In the genomic region with DNA sequence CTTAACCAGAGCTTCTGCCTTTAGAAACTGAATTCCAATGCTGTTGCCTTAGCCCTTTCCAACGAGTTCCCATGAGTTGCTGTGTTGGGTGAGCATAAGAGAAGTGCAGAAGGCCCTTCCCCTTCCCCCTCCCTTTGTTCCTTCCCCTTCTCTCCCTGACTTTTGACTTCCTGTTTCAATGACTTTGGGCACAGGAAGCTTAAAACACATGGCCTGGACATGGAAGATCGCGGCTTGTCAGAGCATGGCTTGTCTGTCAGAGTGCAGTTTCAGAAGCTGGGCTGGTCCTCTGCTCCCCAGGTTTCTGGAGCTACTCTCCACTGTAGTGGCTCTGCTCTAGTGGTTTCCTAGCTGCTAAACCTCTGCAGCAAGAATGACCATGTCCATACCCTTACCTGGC, we compare ENCODE assay signal across 18 mouse cellular contexts. TPM values are rescaled to one million over a fixed set of nuclear protein-coding genes. Genes with fewer than 3 reads are reported as not detected.
DNase-seq lines count a peak whose midpoint lies in the region; ATAC-seq and TF ChIP-seq lines count a peak whose summit lies in the region.
"Had no signal": no experiment of that assay in that cellular context is flagged by ENCODE, and none has a peak within 500 bp of the region (broad histone marks: within the 10 kb centered on the region; RNA-seq: fewer than 3 reads in every experiment).

No protein-coding gene starts in this region.

- TF ChIP-seq RAD21 in MEL (IDR thresholded peaks at IDR 0.05; ENCODE audit: low read depth, low read length) = no peak

- TF ChIP-seq CTCF in MEL (IDR thresholded peaks at IDR 0.05 in 2 of 3, conservative IDR thresholded peaks at IDR 0.05 in 1 of 3; ENCODE audit: control insufficient read depth in 1 of 3, insufficient read depth in 1 of 3, low read depth in 2 of 3, low read length in 3 of 3, poor library complexity in 1 of 3, severe bottlenecking in 1 of 3) = no peak
- no peak for TF ChIP-seq CTCF in bone marrow macrophage, adult 2 months (IDR thresholded peaks at IDR 0.05; ENCODE audit: low read depth, low read length)

- peak; percentile 43 for ATAC-seq in kidney, embryonic 16.5 days (ENCODE audit: low FRiP score, low TSS enrichment)
- ATAC-seq: CD4-positive, CD25-positive, alpha-beta regulatory T cell, adult 4 months; forebrain, embryonic 13.5 days; lung, postnatal 0 days had no signal

- TF ChIP-seq POLR2A in MEL (IDR thresholded peaks at IDR 0.05; ENCODE audit: control insufficient read depth in 1 of 2, insufficient read depth in 1 of 2, low read depth in 1 of 2, low read length in 2 of 2, poor library complexity in 1 of 2) = no peak
- no peak for TF ChIP-seq POLR2A in bone marrow macrophage, adult 2 months (IDR thresholded peaks at IDR 0.05; ENCODE audit: borderline replicate concordance, low read depth, low read length)

- H3K9ac ChIP-seq in kidney, embryonic 16.5 days (replicated peaks; ENCODE audit: low read length) = no peak overlapping the region
- H3K9ac ChIP-seq in MEL (ENCODE audit: control insufficient read depth, low read depth, low read length, poor library complexity, severe bottlenecking) = no peak overlapping the region
- H3K9ac ChIP-seq: forebrain, embryonic 13.5 days; limb, embryonic 12.5 days had no signal

- no peak overlapping the region for H3K4me3 ChIP-seq in kidney, embryonic 16.5 days (ENCODE audit: low read length)
- no peak overlapping the region for H3K4me3 ChIP-seq in MEL (ENCODE audit: control insufficient read depth in 1 of 2, insufficient read depth in 1 of 2, low read depth in 2 of 2, low read length in 2 of 2)
- H3K4me3 ChIP-seq in bone marrow macrophage, adult 2 months (ENCODE audit: insufficient read depth, low read length) = no peak overlapping the region
- H3K4me3 ChIP-seq in megakaryocyte, embryonic 14.5 days (replicated peaks) = peak overlapping the region; percentile 59
- H3K4me3 ChIP-seq: forebrain, embryonic 13.5 days; hindbrain, embryonic 10.5 days; limb, embryonic 12.5 days had no signal

- TF ChIP-seq EP300 in MEL (IDR thresholded peaks at IDR 0.05; ENCODE audit: low read depth in 1 of 2, low read length in 2 of 2) = no peak

- peaks cover 89% of the 10 kb centered on the region for H3K79me2 ChIP-seq in MEL (ENCODE audit: control insufficient read depth, insufficient read depth, low read length, poor library complexity)

- no peak for DNase-seq in kidney, adult 18-20 months
- peak; percentile 78 for DNase-seq in MEL (ENCODE audit: low read depth, low spot score)
- no peak for DNase-seq in layer of hippocampus, postnatal 14 days (ENCODE audit: low spot score in 2 of 2)
- DNase-seq in retina, embryonic 14.5 days (ENCODE audit: low spot score) = no peak
- no peak for DNase-seq in adrenal gland, adult 18-20 months (ENCODE audit: low spot score in 2 of 2)
- DNase-seq: adrenal gland, postnatal 36 days; cerebellum, adult 8-10 months; kidney, adult 2 months; right cerebral cortex, postnatal 14 days; spleen, adult 18-20 months had no signal

- H3K36me3 ChIP-seq in kidney, embryonic 16.5 days (ENCODE audit: insufficient read depth, low read length) = peaks cover 11% of the 10 kb centered on the region
- peaks cover 56 to 57% of the 10 kb centered on the region in 2 experiments for H3K36me3 ChIP-seq in MEL (ENCODE audit: control insufficient read depth in 1 of 2, insufficient read depth in 2 of 2, low read length in 2 of 2)
- peaks cover 71% of the 10 kb centered on the region for H3K36me3 ChIP-seq in megakaryocyte, embryonic 14.5 days (replicated peaks; ENCODE audit: low read length)

- no peaks in the 10 kb centered on the region for H3K27me3 ChIP-seq in kidney, embryonic 16.5 days (ENCODE audit: insufficient read depth, low read length)
- H3K27me3 ChIP-seq in MEL (ENCODE audit: control insufficient read depth in 1 of 2, insufficient read depth in 2 of 2, low read length in 2 of 2) = no peaks in the 10 kb centered on the region
- H3K27me3 ChIP-seq in megakaryocyte, embryonic 14.5 days (replicated peaks) = no peaks in the 10 kb centered on the region
- H3K27me3 ChIP-seq: forebrain, embryonic 13.5 days; limb, embryonic 12.5 days had no signal

- WGBS in kidney, embryonic 16.5 days = 69% methylated on average over 3 of the region's 3 CpGs

- H3K27ac ChIP-seq in kidney, embryonic 16.5 days (ENCODE audit: low read length) = no peak overlapping the region
- no peak overlapping the region for H3K27ac ChIP-seq in MEL (ENCODE audit: control insufficient read depth, low read depth, low read length)
- peak overlapping the region; percentile 76 for H3K27ac ChIP-seq in bone marrow macrophage, adult 2 months (ENCODE audit: insufficient read depth, low read depth, low read length)
- H3K27ac ChIP-seq: forebrain, embryonic 13.5 days; hindbrain, embryonic 10.5 days; limb, embryonic 12.5 days had no signal

- H3K9me3 ChIP-seq in kidney, embryonic 16.5 days (ENCODE audit: low read length) = no peaks in the 10 kb centered on the region
- no peaks in the 10 kb centered on the region for H3K9me3 ChIP-seq in MEL (replicated peaks; ENCODE audit: insufficient read depth, low read length)
- peaks cover 13% of the 10 kb centered on the region for H3K9me3 ChIP-seq in megakaryocyte, embryonic 14.5 days
- H3K9me3 ChIP-seq: forebrain, embryonic 13.5 days; limb, embryonic 12.5 days had no signal

- peaks cover 33% of the 10 kb centered on the region for H3K4me1 ChIP-seq in kidney, embryonic 16.5 days (ENCODE audit: insufficient read depth, low read length)
- peaks cover 14 to 34% of the 10 kb centered on the region in 2 experiments for H3K4me1 ChIP-seq in MEL (ENCODE audit: control insufficient read depth in 1 of 2, insufficient read depth in 2 of 2, low read length in 2 of 2)
- peaks cover 52% of the 10 kb centered on the region for H3K4me1 ChIP-seq in bone marrow macrophage, adult 2 months (ENCODE audit: control insufficient read depth, insufficient read depth, low read length)
- peaks cover 94% of the 10 kb centered on the region for H3K4me1 ChIP-seq in megakaryocyte, embryonic 14.5 days

- H3K4me2 ChIP-seq in kidney, embryonic 16.5 days (replicated peaks; ENCODE audit: low read depth, low read length) = no peak overlapping the region
- H3K4me2 ChIP-seq: forebrain, embryonic 13.5 days; limb, embryonic 12.5 days had no signal

TF ChIP-seq in MEL, 35 proteins besides CTCF, POLR2A, EP300 and RAD21 (continues in another document):
- TF ChIP-seq JUND (IDR thresholded peaks at IDR 0.05; ENCODE audit: low read depth, low read length) (no peak), CHD2 (IDR thresholded peaks at IDR 0.05; ENCODE audit: low read length) (no peak), ZMIZ1 (IDR thresholded peaks at IDR 0.05; ENCODE audit: low read depth, low read length) (no peak), ZC3H11A (IDR thresholded peaks at IDR 0.05; ENCODE audit: low read depth, low read length) (no peak), TAL1 (IDR thresholded peaks at IDR 0.05; ENCODE audit: low read length) (no peak), MAFK (IDR thresholded peaks at IDR 0.05; ENCODE audit: borderline replicate concordance, low read depth, low read length) (no peak), POLR2AphosphoS2 (IDR thresholded peaks at IDR 0.05; ENCODE audit: low read length) (no peak), ETS1 (IDR thresholded peaks at IDR 0.05; ENCODE audit: low read depth, low read length) (peak; percentile 54), USF1 (IDR thresholded peaks at IDR 0.05; ENCODE audit: low read depth, low read length) (no peak), MAX (IDR thresholded peaks at IDR 0.05; ENCODE audit: low read length) (peak; percentile 51; the same call in 1 of the 2 replicates), NRF1 (IDR thresholded peaks at IDR 0.05; ENCODE audit: insufficient read depth, low read depth, low read length, poor library complexity, severe bottlenecking) (no peak), ZKSCAN1 (IDR thresholded peaks at IDR 0.05; ENCODE audit: low read depth, low read length) (no peak), KAT2A (conservative IDR thresholded peaks at IDR 0.05; ENCODE audit: low read depth, low read length) (no peak), MXI1 (IDR thresholded peaks at IDR 0.05; ENCODE audit: low read depth, low read length) (peak; percentile 86), MEF2A (IDR thresholded peaks at IDR 0.05; ENCODE audit: extremely low read depth, insufficient replicate concordance, low read depth, low read length, poor library complexity, severe bottlenecking) (no peak), ZNF384 (IDR thresholded peaks at IDR 0.05; ENCODE audit: low read depth, low read length) (no peak), ELF1 (IDR thresholded peaks at IDR 0.05; ENCODE audit: low read depth, low read length) (no peak; the same call in 1 of the 2 replicates), GABPA (IDR thresholded peaks at IDR 0.05; ENCODE audit: low read depth, low read length) (no peak), NELFE (IDR thresholded peaks at IDR 0.05; ENCODE audit: low read depth, low read length) (no peak), SIN3A (IDR thresholded peaks at IDR 0.05; ENCODE audit: low read length) (peak; percentile 63; the same call in 1 of the 2 replicates), RCOR1 (IDR thresholded peaks at IDR 0.05; ENCODE audit: low read depth, low read length) (no peak), UBTF (IDR thresholded peaks at IDR 0.05; ENCODE audit: borderline replicate concordance, insufficient read depth, low read depth, low read length) (no peak), MYB (IDR thresholded peaks at IDR 0.05; ENCODE audit: low read depth, low read length) (no peak), E2F4 (IDR thresholded peaks at IDR 0.05; ENCODE audit: borderline replicate concordance, low read depth, low read length) (no peak), HCFC1 (IDR thresholded peaks at IDR 0.05; ENCODE audit: low read depth, low read length) (no peak), POLR2AphosphoS5 (IDR thresholded peaks at IDR 0.05; ENCODE audit: borderline replicate concordance, low read depth, low read length) (no peak), MAZ (IDR thresholded peaks at IDR 0.05; ENCODE audit: low read depth, low read length) (no peak), MYC (IDR thresholded peaks at IDR 0.05; ENCODE audit: low read depth, low read length) (peak; percentile 69; the same call in 1 of the 2 replicates), TCF12 (IDR thresholded peaks at IDR 0.05; ENCODE audit: low read depth, low read length) (no peak)

RNA-seq across cellular contexts. Expression of gene Ano6, which starts 17.3 kb away (rescaled TPM):
- 54.4 and 67.2 TPM in 2 replicates for polyA plus RNA-seq in kidney, embryonic 16.5 days (2015; fragmentation: Nextera tagmentation; extraction: Ambion mirVana)
- 66.6 and 69.4 TPM in 2 replicates for total RNA-seq in MEL (2012; rRNA removed)
- 10 to 100 TPM; 54.8 to 61.4 TPM for polyA plus RNA-seq in MEL (2012; ENCODE audit: insufficient read depth in 1 of 2, insufficient read length in 2 of 2, low read depth in 1 of 2, low replicate concordance in 2 of 2, missing spikeins in 1 of 2)
- 64.0 and 73.0 TPM in 2 replicates for polyA plus RNA-seq in bone marrow macrophage, adult 2 months (2012; ENCODE audit: insufficient read depth, insufficient read length, missing spikeins)
- polyA plus RNA-seq in megakaryocyte, embryonic 14.5 days (2012; ENCODE audit: insufficient read depth, low replicate concordance) = 2.4 and 10.3 TPM in 2 replicates
- total RNA-seq in layer of hippocampus, postnatal 14 days (2021) = 10 to 100 TPM; 22.5 to 29.5 TPM
- 10 to 100 TPM; 56.5 to 64.2 TPM for total RNA-seq in adrenal gland, adult 18-20 months (2021)
